Mouse (Mus musculus): ENCODE measurements around the gene Ubl3.

GRCm38 (mm10) chr5:148527632-148528031, 25.0 kb downstream of the Ubl3 start:
- no peak for TF ChIP-seq CTCF (IDR thresholded peaks at IDR 0.05; ENCODE audit: low read depth, low read length)
- no peak for TF ChIP-seq POLR2A (IDR thresholded peaks at IDR 0.05; ENCODE audit: extremely low read depth, insufficient read depth, low read length)
